Mouse (Mus musculus): ENCODE results near the gene Atxn2. TPM values are rescaled to one million over a fixed set of nuclear protein-coding genes. Genes with fewer than 3 reads are reported as not detected.

The Atxn2 gene
- 20.4 and 23.0 TPM in 2 replicates for polyA plus RNA-seq (2015; fragmentation: Nextera tagmentation; extraction: Ambion mirVana)

DNA sequence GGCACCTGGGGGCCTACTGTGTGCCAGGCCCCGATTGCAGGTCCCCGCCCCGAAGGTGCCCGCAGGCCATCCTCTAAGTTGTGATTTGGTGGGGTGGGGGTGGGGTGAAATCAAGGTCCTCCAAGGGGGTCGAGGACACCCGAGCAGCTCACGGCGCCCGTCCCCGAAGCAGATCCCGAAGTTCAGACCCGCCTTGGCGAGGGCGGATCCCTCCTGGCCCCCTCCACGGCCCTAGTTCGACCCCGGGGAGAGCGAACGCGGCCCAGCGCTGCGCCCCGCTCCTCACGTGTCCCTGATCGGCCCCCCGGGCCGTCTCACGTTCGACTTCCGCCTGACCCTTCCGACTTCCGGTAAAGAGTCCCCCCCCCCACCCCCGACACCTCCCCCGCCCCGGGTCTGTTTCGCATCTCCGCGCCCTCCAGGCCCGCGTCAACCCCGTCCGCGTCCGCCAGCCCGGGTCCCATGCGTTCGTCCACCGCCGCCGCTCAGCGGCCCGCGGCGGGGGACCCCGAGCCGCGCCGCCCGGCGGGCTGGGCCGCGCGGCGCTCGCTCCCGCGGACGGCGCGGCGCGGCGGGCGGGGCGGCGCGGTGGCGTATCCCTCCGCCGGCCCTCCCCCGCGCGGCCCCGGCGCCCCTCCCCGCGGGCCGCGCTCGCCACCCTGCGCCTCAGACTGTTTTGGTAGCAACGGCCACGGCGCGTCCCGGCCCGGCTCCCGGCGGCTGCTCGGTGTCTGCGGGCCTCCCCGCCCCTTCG lies at the start of gene Atxn2:
TSS of gene Atxn2 (plus strand) at position 164 of the 754 bp plus-strand sequence.
- Histone ChIP-seq H3K36me3 (replicated peaks) (no peaks in the 10 kb centered on the region), H3K9me3 (replicated peaks) (no peaks in the 10 kb centered on the region), H3K4me2 (peak within 1 kb of the TSS; percentile 99), H3K27me3 (no peaks in the 10 kb centered on the region), H3K9ac (peak within 1 kb of the TSS; percentile 98), H3K27ac (replicated peaks) (peak within 1 kb of the TSS; percentile 93), H3K4me1 (replicated peaks) (peaks cover 52% of the 10 kb centered on the region), H3K4me3 (replicated peaks) (peak within 1 kb of the TSS; percentile 97)
- ATAC-seq (ENCODE audit: insufficient read depth), result peak; percentile 85
- under 1% methylated on average over 98 of the region's 103 CpGs for WGBS (ENCODE audit: insufficient replicate concordance)

DNA sequence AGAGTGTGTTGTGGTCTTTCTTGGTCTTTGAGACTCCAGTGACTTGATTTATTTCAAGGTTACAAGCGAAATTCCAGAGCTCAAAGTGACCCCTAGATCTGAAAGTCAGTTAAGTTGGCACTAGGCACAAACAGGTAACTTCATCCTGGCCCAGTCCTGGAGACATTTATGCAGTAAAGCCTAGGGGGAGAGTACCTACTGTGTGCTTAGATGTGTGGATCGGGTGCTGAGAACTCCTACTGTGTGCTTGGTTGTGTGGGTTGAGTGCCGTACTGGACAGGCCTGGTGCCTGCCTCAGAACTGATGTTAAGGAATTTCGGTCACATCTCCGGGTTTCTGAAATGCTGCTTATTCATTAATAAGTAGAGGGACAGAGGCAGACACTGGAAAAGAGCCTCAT lies 49.6 kb upstream of the Atxn2 start:
- Histone ChIP-seq H3K9ac (peak overlapping the region; percentile 98), H3K4me2 (peak overlapping the region; percentile 94), H3K4me3 (replicated peaks) (peak overlapping the region; percentile 96), H3K27ac (replicated peaks) (0 out of 2 replicates have a peak overlapping the region, but pooled peaks have one; percentile 38), H3K4me1 (replicated peaks) (peaks cover 29% of the 10 kb centered on the region), H3K36me3 (replicated peaks) (peaks cover 47% of the 10 kb centered on the region), H3K9me3 (replicated peaks) (no peaks in the 10 kb centered on the region), H3K27me3 (no peaks in the 10 kb centered on the region)
- no peak for ATAC-seq (ENCODE audit: insufficient read depth)
- WGBS (ENCODE audit: insufficient replicate concordance), result 85% methylated on average over 5 of the region's 5 CpGs

DNA sequence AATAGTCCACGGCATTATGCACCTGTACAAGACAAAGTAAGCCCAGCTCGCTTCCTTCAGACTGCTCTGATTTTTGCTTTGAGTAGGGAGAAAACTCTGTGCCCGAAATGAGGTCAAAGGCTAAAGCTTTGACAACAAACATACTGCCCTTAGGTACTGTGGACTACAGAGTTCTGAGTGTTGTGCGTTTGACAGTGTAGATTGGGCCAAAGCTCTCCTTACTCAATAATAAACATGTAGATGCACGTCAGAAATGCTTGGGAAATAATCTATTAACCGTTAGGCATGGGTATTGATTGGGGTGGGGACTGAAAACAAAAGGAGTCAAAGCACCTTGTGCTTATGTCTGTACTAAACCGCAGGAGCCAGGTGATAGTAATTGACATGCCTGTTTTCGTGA lies 47.7 kb upstream of the Atxn2 start:
- no peaks in the 10 kb centered on the region for H3K27me3 ChIP-seq
- H3K36me3 ChIP-seq (replicated peaks), result peaks cover 61% of the 10 kb centered on the region
- WGBS (ENCODE audit: insufficient replicate concordance), result 77% methylated on average over 8 of the region's 8 CpGs
- ATAC-seq (ENCODE audit: insufficient read depth), result no peak
- no peak overlapping the region for H3K4me3 ChIP-seq (replicated peaks)
- H3K4me1 ChIP-seq (replicated peaks), result peaks cover 29% of the 10 kb centered on the region
- no peak overlapping the region for H3K4me2 ChIP-seq
- H3K9ac ChIP-seq, result no peak overlapping the region
- H3K9me3 ChIP-seq (replicated peaks), result no peaks in the 10 kb centered on the region
- no peak overlapping the region for H3K27ac ChIP-seq (replicated peaks)

DNA sequence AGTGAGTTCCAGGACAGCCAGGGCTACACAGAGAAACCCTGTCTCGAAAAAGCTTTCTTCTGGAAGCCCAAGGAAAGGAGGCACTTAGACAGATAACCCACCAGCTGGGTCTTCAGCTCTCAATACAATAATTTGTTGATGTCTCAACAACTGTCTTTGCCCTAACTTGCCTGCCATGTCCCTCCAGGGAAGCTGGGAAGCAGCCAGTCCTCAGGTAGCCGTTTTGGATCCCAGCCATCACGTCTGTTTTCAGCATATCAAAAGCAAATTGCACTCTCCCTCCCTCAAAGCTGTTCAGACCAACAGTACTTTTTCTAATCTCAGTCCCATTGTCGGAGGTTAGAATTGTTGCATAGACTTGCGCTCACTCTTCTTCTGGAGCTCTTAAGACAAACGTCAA lies 47.1 kb upstream of the Atxn2 start:
- no peak overlapping the region for H3K9ac ChIP-seq
- H3K4me2 ChIP-seq, result no peak overlapping the region
- H3K4me1 ChIP-seq (replicated peaks), result peaks cover 29% of the 10 kb centered on the region
- H3K4me3 ChIP-seq (replicated peaks), result no peak overlapping the region
- no peaks in the 10 kb centered on the region for H3K9me3 ChIP-seq (replicated peaks)
- 83% methylated on average over 6 of the region's 6 CpGs for WGBS (ENCODE audit: insufficient replicate concordance)
- no peak for ATAC-seq (ENCODE audit: insufficient read depth)
- no peaks in the 10 kb centered on the region for H3K27me3 ChIP-seq
- H3K36me3 ChIP-seq (replicated peaks), result peaks cover 66% of the 10 kb centered on the region
- H3K27ac ChIP-seq (replicated peaks), result no peak overlapping the region

DNA sequence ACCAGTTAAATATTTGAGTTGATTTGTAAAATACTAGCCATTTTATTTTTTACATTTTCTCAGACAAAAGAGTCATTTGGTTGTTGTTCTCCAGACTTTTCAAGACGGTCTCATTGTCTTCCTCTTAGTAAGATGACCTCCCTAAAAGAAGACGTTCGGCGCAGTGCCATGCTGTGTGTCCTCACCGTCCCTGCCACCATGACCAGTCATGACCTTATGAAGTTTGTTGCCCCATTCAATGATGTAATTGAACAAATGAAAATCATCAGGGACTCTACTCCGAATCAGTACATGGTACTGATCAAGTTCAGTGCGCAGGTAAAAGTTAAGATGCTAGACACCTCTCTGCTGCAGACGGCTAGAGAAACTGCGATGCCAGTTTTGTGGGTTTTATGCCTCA lies 46.2 kb upstream of the Atxn2 start:
- Histone ChIP-seq H3K27ac (replicated peaks) (no peak overlapping the region), H3K36me3 (replicated peaks) (peaks cover 71% of the 10 kb centered on the region), H3K9me3 (replicated peaks) (no peaks in the 10 kb centered on the region), H3K9ac (no peak overlapping the region), H3K4me2 (no peak overlapping the region), H3K27me3 (no peaks in the 10 kb centered on the region), H3K4me3 (replicated peaks) (no peak overlapping the region), H3K4me1 (replicated peaks) (peaks cover 23% of the 10 kb centered on the region)
- 90% methylated on average over 9 of the region's 9 CpGs for WGBS (ENCODE audit: insufficient replicate concordance)
- ATAC-seq (ENCODE audit: insufficient read depth), result no peak

DNA sequence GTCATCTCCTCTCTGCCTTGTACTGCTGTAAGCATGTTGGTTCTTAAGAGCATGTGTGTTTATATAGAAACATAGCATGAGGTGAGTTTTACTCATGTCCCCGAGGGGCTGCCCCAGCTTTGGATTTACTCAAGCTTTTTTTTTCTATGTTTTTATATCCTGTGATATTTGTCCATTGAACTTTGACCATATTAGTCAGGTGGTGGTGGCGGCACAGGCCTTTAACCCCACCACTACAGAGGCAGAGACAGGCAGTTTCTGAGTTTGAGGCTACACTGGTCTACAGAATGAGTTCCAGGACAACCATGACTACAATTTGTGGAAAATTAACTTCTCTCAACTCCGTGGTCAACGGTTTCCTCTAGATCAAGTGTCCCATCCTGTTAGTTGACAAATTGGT lies 44.1 kb upstream of the Atxn2 start:
- H3K27me3 ChIP-seq, result no peaks in the 10 kb centered on the region
- no peak for ATAC-seq (ENCODE audit: insufficient read depth)
- peaks cover 9% of the 10 kb centered on the region for H3K4me1 ChIP-seq (replicated peaks)
- peaks cover 75% of the 10 kb centered on the region for H3K36me3 ChIP-seq (replicated peaks)
- no peak overlapping the region for H3K27ac ChIP-seq (replicated peaks)
- no peak overlapping the region for H3K9ac ChIP-seq
- no peaks in the 10 kb centered on the region for H3K9me3 ChIP-seq (replicated peaks)
- no peak overlapping the region for H3K4me3 ChIP-seq (replicated peaks)
- H3K4me2 ChIP-seq, result no peak overlapping the region
- WGBS (ENCODE audit: insufficient replicate concordance), result 61% methylated on average over 4 of the region's 4 CpGs

DNA sequence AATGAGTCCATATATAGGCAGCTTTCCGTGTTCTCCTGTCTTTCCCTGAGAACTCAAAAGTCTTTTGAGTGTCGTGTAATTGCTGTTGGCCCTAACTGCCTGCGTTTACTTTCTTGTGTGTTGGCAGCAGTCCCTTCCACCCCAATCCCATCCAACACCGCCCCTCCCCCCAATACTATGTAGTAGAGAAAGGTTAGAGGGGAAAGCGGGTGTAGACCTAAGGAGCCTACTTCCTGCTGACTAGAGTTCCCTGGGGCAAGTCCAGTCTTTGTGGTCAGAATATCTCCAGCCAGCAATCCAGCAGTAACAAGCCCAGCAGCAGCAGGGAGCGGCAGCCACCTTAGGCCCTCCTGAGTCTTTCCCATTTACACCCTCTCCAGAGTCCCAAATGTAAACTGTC lies 42.7 kb upstream of the Atxn2 start:
- H3K27ac ChIP-seq (replicated peaks), result no peak overlapping the region
- no peak overlapping the region for H3K4me3 ChIP-seq (replicated peaks)
- H3K4me2 ChIP-seq, result no peak overlapping the region
- no peaks in the 10 kb centered on the region for H3K9me3 ChIP-seq (replicated peaks)
- WGBS (ENCODE audit: insufficient replicate concordance), result 74% methylated on average over 6 of the region's 6 CpGs
- no peak for ATAC-seq (ENCODE audit: insufficient read depth)
- H3K4me1 ChIP-seq (replicated peaks), result peaks cover 4% of the 10 kb centered on the region; the same call in 1 of the 2 replicates
- H3K36me3 ChIP-seq (replicated peaks), result peaks cover 75% of the 10 kb centered on the region
- H3K27me3 ChIP-seq, result no peaks in the 10 kb centered on the region
- H3K9ac ChIP-seq, result no peak overlapping the region

DNA sequence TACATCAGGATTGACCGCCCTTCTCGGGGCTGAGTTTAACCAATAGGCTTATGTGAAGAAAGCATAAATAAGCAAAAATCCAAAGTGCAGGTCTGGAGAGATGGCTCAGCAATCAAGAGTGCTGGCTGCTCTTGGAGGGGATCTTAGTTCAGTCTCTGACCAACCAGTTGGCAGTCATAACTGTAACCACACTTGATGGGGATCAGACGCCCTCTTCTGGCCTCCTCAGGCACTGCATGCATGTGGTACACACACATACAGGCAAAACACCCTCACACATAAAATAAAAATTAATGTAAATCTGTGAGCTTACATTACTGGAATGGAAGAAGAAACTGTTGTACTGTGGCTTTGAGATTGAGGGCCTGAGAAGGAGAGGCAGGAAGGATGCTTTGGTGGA lies 40.7 kb upstream of the Atxn2 start:
- Histone ChIP-seq H3K9me3 (replicated peaks) (no peaks in the 10 kb centered on the region), H3K9ac (no peak overlapping the region), H3K27ac (replicated peaks) (no peak overlapping the region), H3K36me3 (replicated peaks) (peaks cover 76% of the 10 kb centered on the region), H3K4me2 (no peak overlapping the region), H3K4me3 (replicated peaks) (no peak overlapping the region), H3K4me1 (replicated peaks) (no peaks in the 10 kb centered on the region), H3K27me3 (no peaks in the 10 kb centered on the region)
- ATAC-seq (ENCODE audit: insufficient read depth), result no peak
- 79% methylated on average over 3 of the region's 3 CpGs for WGBS (ENCODE audit: insufficient replicate concordance)

DNA sequence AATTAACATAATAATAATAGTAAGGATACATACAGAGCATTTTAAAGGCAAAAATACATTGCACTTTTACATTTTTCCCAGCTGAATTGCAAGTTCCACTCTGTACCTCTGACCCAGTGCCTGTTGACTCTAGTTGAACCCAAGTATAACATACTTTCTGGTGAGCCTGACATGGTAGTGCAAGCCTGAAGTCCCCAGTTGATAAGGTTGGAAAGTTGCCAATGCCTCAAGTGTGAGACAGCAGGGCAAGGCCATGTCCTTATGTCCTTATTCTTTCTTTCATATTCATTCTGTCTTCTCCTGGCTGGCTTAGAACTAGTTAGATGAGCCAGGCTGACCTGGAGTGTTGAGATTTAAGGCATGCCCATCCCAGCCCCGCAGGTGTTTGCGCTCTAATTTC lies 28.9 kb upstream of the Atxn2 start:
- ATAC-seq (ENCODE audit: insufficient read depth), result no peak
- Histone ChIP-seq H3K4me2 (no peak overlapping the region), H3K9me3 (replicated peaks) (no peaks in the 10 kb centered on the region), H3K27ac (replicated peaks) (no peak overlapping the region), H3K36me3 (replicated peaks) (peaks cover 98% of the 10 kb centered on the region), H3K4me1 (replicated peaks) (no peaks in the 10 kb centered on the region), H3K27me3 (no peaks in the 10 kb centered on the region), H3K4me3 (replicated peaks) (no peak overlapping the region), H3K9ac (no peak overlapping the region)
- 97% methylated on average over 2 of the region's 2 CpGs for WGBS (ENCODE audit: insufficient replicate concordance)

DNA sequence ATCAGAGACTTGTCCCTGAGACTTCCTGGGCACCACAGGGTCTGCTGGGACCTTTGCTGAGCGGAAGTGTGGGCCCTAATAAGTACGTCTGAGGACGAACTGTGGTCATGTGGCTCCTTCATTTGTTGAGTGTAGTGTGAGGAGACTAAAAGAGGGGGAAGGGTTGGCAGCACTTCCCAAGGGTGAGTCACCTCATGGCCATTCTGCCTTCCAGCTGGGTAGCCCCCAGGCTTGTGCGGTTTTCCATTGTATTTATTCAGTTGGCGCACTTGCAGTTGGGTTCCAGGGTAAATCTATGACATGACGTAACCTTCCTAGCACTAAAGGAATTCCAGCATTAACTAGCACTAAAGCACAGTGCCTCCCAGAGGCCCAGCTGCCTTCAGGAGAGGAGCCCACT lies 25.6 kb upstream of the Atxn2 start:
- no peaks in the 10 kb centered on the region for H3K27me3 ChIP-seq
- H3K9ac ChIP-seq, result no peak overlapping the region
- H3K4me2 ChIP-seq, result no peak overlapping the region
- peaks cover 8% of the 10 kb centered on the region; the same call in 1 of the 2 replicates for H3K4me1 ChIP-seq (replicated peaks)
- no peak for ATAC-seq (ENCODE audit: insufficient read depth)
- H3K27ac ChIP-seq (replicated peaks), result 0 out of 2 replicates have a peak overlapping the region, but pooled peaks have one; percentile 29
- 79% methylated on average over 6 of the region's 6 CpGs for WGBS (ENCODE audit: insufficient replicate concordance)
- no peaks in the 10 kb centered on the region for H3K9me3 ChIP-seq (replicated peaks)
- H3K4me3 ChIP-seq (replicated peaks), result no peak overlapping the region
- H3K36me3 ChIP-seq (replicated peaks), result peaks cover 69% of the 10 kb centered on the region

DNA sequence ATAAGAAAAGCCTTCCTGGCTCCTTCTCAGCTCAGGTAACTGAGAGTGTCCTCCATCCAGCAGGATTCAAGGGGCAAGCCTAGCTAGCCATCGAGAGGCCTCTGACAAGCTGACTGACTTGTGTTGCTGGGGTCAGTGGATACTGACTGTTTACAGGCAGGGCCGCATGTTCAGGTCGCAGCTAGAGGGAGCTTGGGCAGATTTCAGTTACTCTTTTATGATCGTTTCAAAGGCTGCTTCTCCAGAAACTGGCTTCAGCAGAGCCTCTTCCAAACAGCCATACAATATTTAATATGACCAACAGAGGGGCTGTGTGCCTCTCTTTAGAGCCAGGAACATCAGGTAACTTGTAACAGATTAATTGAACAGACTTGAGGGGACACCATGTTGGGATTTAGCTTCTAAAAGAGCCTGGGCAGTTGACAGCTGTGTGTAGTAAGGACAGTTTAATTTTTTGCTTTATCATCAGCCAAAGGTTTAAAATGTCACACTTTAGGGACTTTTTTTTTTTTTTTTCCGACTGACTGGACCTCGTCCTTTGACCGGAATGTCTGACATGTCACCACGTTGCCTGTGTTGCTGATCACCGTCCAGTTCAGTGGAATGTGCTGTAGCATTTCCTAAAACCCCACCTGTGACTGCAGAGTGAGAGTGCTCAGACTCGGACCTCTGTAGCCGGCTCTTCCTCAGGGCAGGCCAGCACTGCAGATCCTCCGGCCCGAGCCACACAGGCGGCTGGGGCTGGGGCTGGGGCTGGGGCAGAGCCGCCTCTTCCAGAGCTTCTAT lies 24.8 kb upstream of the Atxn2 start:
- H3K9ac ChIP-seq, result no peak overlapping the region
- peaks cover 61% of the 10 kb centered on the region for H3K36me3 ChIP-seq (replicated peaks)
- peaks cover 10% of the 10 kb centered on the region; the same call in 1 of the 2 replicates for H3K4me1 ChIP-seq (replicated peaks)
- no peaks in the 10 kb centered on the region for H3K9me3 ChIP-seq (replicated peaks)
- H3K4me2 ChIP-seq, result no peak overlapping the region
- H3K4me3 ChIP-seq (replicated peaks), result no peak overlapping the region
- ATAC-seq (ENCODE audit: insufficient read depth), result peak; percentile 20; the same call in 1 of the 2 replicates
- H3K27me3 ChIP-seq, result no peaks in the 10 kb centered on the region
- peak overlapping the region; percentile 45 for H3K27ac ChIP-seq (replicated peaks)
- WGBS (ENCODE audit: insufficient replicate concordance), result 72% methylated on average over 15 of the region's 15 CpGs

Measured in liver, embryonic 15.5 days (tissue).